Mouse (Mus musculus) E14TG2a.4 (cell line): ENCODE results near the gene Tmtc4.

Experiments
- CTCF ChIP-seq: conservative IDR thresholded peaks from 2 replicates; pipeline ENCODE4 v1.5.1; 2014; ENCODE audit warnings: low read length
- NANOG ChIP-seq: IDR thresholded peaks from 2 replicates; pipeline ENCODE4 v1.6.1; 2014; ENCODE audit warnings: borderline replicate concordance, low read length, mixed read lengths

DNA sequence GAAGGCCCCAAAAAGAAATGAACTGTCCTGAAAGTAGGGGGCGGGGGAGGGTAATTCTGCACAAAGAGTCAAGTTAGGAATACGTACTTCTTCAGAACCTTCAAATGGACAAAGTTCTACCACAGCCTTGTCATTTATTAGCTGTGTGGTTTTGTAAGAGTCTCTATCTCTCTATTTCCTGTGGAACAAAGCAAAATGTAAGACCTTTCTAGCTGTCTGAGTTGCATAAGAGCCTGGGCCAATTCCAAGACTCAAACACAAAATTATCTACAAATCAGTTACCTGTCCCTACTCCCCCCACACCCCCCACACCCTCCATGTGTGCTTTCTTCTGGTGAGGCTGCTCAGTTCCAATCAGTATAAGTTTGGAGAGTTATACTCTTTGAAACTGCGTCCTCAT is 5.0 kb downstream of the Tmtc4 start:
- no peak for TF ChIP-seq CTCF
- no peak for TF ChIP-seq NANOG
